Mouse (Mus musculus): ENCODE data around the gene Olfr1026. TPM values are rescaled to one million over a fixed set of nuclear protein-coding genes. Genes with fewer than 3 reads are reported as not detected.

The Olfr1026 gene
- not detected in 2 replicates for polyA plus RNA-seq (2015; fragmentation: Nextera tagmentation; extraction: Ambion mirVana)

DNA sequence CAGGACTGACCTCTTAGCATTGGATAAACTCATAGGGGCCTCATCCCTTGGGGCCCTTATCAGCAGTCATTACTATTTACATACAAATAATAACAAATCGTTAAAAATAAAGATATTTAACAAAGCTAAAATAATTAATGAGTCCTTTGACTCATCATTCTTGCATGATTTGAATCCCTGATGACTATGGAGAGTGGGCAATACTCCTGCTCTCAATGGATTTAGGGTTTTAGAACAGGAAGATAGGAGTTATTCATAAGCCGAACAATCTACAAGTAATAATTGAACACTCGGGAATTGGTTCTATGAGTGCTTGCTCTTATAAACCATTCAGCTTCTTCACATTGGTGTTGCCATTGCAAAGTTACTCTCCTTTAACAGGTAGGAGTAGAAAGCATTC is at the start of gene Olfr1026:
Gene Olfr1026, plus strand, starts transcription at position 301 of the 400 bp plus-strand sequence.
- ATAC-seq = no peak
- no peak within 1 kb of the TSS for H3K27ac ChIP-seq
- H3K36me3 ChIP-seq (ENCODE audit: poor library complexity, severe bottlenecking) = no peaks in the 10 kb centered on the region
- no peaks in the 10 kb centered on the region for H3K9me3 ChIP-seq (replicated peaks)
- H3K4me2 ChIP-seq = no peak within 1 kb of the TSS
- H3K27me3 ChIP-seq = no peaks in the 10 kb centered on the region
- no peak within 1 kb of the TSS for H3K4me3 ChIP-seq
- WGBS = 92% methylated on average over 3 of the region's 3 CpGs
- no peak within 1 kb of the TSS for H3K9ac ChIP-seq
- no peaks in the 10 kb centered on the region for H3K4me1 ChIP-seq

GRCm38 (mm10) chr2:85885340-85885739 is 36.0 kb upstream of the Olfr1026 start, which contains the start of gene Olfr1023:
Gene Olfr1023 (plus strand): TSS chr2:85885640.
- ATAC-seq = no peak

DNA sequence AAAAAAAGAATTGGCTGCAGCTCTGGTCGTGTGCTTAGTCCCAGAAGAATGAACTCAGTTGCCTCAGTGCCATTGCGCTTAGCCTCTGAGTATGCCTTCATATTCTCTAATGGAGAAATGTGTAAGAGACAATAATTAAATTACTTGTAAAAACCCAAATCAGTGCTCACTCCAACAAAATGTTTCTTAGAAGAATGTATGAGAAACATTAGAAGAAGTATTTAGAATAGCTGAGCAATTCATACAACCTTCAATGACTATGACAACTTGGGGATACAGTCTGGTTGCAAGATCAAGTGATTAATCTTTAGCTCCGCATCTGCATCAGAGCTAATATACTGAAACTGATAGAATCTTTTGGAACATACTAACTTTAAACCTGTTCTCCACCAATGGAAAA is 16.4 kb upstream of the Olfr1026 start, which contains the start of gene Olfr1024:
Gene Olfr1024, minus strand, starts transcription at position 101 of the 400 bp plus-strand sequence.
- Histone ChIP-seq H3K4me3 (no peak within 1 kb of the TSS), H3K36me3 (ENCODE audit: poor library complexity, severe bottlenecking) (no peaks in the 10 kb centered on the region), H3K27ac (no peak within 1 kb of the TSS), H3K4me1 (no peaks in the 10 kb centered on the region), H3K4me2 (no peak within 1 kb of the TSS), H3K9ac (no peak within 1 kb of the TSS), H3K9me3 (replicated peaks) (no peaks in the 10 kb centered on the region), H3K27me3 (no peaks in the 10 kb centered on the region)
- whole genome bisulfite sequencing = 85% methylated on average over 3 of the region's 3 CpGs
- ATAC-seq = no peak

More at GRCm38 (mm10) chr2:85885340-85885739, 36.0 kb upstream of the Olfr1026 start, which contains the start of gene Olfr1023:
- WGBS = 75% methylated on average over 2 of the region's 2 CpGs
- Histone ChIP-seq H3K9ac (no peak within 1 kb of the TSS), H3K27ac (no peak within 1 kb of the TSS), H3K4me1 (no peaks in the 10 kb centered on the region), H3K4me2 (no peak within 1 kb of the TSS), H3K4me3 (no peak within 1 kb of the TSS), H3K36me3 (ENCODE audit: poor library complexity, severe bottlenecking) (no peaks in the 10 kb centered on the region), H3K9me3 (replicated peaks) (no peaks in the 10 kb centered on the region), H3K27me3 (no peaks in the 10 kb centered on the region)

DNA sequence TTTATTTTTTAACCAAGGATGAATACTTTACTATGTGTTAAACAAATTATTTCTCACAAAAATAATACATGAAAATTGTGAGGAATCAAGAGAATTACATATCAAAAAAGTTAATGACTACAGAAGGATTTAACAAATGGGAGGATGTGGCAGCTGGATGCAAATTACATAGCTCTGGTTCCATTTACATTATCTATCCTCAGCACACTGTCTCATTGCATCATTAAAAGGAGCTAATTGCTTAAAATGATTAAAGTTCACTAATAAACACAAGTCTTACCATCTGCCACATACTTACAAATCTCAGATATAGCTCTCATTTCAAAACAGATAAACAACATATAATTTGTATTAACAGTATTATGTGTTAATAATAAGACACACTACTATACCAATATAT is 8.2 kb upstream of the Olfr1026 start:
- H3K4me3 ChIP-seq = no peak overlapping the region
- H3K27ac ChIP-seq = no peak overlapping the region
- ATAC-seq = peak; percentile 58; the same call in 1 of the 2 replicates
- no peak overlapping the region for H3K4me2 ChIP-seq
- no peaks in the 10 kb centered on the region for H3K4me1 ChIP-seq
- H3K27me3 ChIP-seq = no peaks in the 10 kb centered on the region
- no peaks in the 10 kb centered on the region for H3K9me3 ChIP-seq (replicated peaks)
- H3K9ac ChIP-seq = no peak overlapping the region
- H3K36me3 ChIP-seq (ENCODE audit: poor library complexity, severe bottlenecking) = no peaks in the 10 kb centered on the region

- no peak for ATAC-seq
- Histone ChIP-seq H3K27ac (no peak within 1 kb of the TSS), H3K4me1 (no peaks in the 10 kb centered on the region), H3K4me3 (no peak within 1 kb of the TSS), H3K27me3 (no peaks in the 10 kb centered on the region), H3K9me3 (replicated peaks) (no peaks in the 10 kb centered on the region), H3K36me3 (ENCODE audit: poor library complexity, severe bottlenecking) (no peaks in the 10 kb centered on the region), H3K9ac (no peak within 1 kb of the TSS), H3K4me2 (no peak within 1 kb of the TSS)
- WGBS = 67% methylated on average over 1 of the region's 1 CpGs
Observed at GRCm38 (mm10) chr2:85914893-85915292, 6.5 kb upstream of the Olfr1026 start, which contains the start of gene Olfr1025-ps1. Gene Olfr1025-ps1 (plus strand): TSS chr2:85915193.

GRCm38 (mm10) chr2:85950137-85950536 is 28.8 kb downstream of the Olfr1026 start, which contains the start of gene Olfr1028:
Gene Olfr1028 (plus strand): TSS chr2:85950437.
- 78% methylated on average over 1 of the region's 1 CpGs for WGBS
- Histone ChIP-seq H3K9ac (no peak within 1 kb of the TSS), H3K27ac (no peak within 1 kb of the TSS), H3K27me3 (no peaks in the 10 kb centered on the region), H3K4me2 (no peak within 1 kb of the TSS), H3K4me3 (no peak within 1 kb of the TSS), H3K4me1 (no peaks in the 10 kb centered on the region), H3K36me3 (ENCODE audit: poor library complexity, severe bottlenecking) (no peaks in the 10 kb centered on the region), H3K9me3 (replicated peaks) (no peaks in the 10 kb centered on the region)
- ATAC-seq = no peak

GRCm38 (mm10) chr2:85973595-85973994 is 52.2 kb downstream of the Olfr1026 start, which contains the start of gene Olfr1029:
Gene Olfr1029 (plus strand): TSS chr2:85973895.
- Histone ChIP-seq H3K4me2 (no peak within 1 kb of the TSS), H3K4me3 (no peak within 1 kb of the TSS), H3K27ac (no peak within 1 kb of the TSS), H3K36me3 (ENCODE audit: poor library complexity, severe bottlenecking) (no peaks in the 10 kb centered on the region), H3K27me3 (no peaks in the 10 kb centered on the region), H3K9ac (no peak within 1 kb of the TSS), H3K9me3 (replicated peaks) (no peaks in the 10 kb centered on the region), H3K4me1 (no peaks in the 10 kb centered on the region)
- 87% methylated on average over 2 of the region's 2 CpGs for WGBS
- ATAC-seq = no peak

Other genes with a start within 250 kb of the Olfr1026 start
- not detected in 2 replicates for gene Olfr1006, start 242.8 kb upstream of the Olfr1026 start, polyA plus RNA-seq (2015; fragmentation: Nextera tagmentation; extraction: Ambion mirVana)
- not detected in 2 replicates for gene Olfr1008, start 232.1 kb upstream of the Olfr1026 start, polyA plus RNA-seq (2015; fragmentation: Nextera tagmentation; extraction: Ambion mirVana)
- not detected in 2 replicates for gene Olfr1009, start 206.1 kb upstream of the Olfr1026 start, polyA plus RNA-seq (2015; fragmentation: Nextera tagmentation; extraction: Ambion mirVana)
- not detected in 2 replicates for gene Olfr1012, start 158.8 kb upstream of the Olfr1026 start, polyA plus RNA-seq (2015; fragmentation: Nextera tagmentation; extraction: Ambion mirVana)
- not detected in 2 replicates for gene Olfr1013, start 154.5 kb upstream of the Olfr1026 start, polyA plus RNA-seq (2015; fragmentation: Nextera tagmentation; extraction: Ambion mirVana)
- gene Olfr1014, start 148.8 kb upstream of the Olfr1026 start, polyA plus RNA-seq (2015; fragmentation: Nextera tagmentation; extraction: Ambion mirVana) = not detected in 2 replicates
- gene Olfr1015, start 139.5 kb upstream of the Olfr1026 start, polyA plus RNA-seq (2015; fragmentation: Nextera tagmentation; extraction: Ambion mirVana) = not detected in 2 replicates
- not detected in 2 replicates for gene Olfr1016, start 119.0 kb upstream of the Olfr1026 start, polyA plus RNA-seq (2015; fragmentation: Nextera tagmentation; extraction: Ambion mirVana)
- gene Olfr1018, start 103.1 kb upstream of the Olfr1026 start, polyA plus RNA-seq (2015; fragmentation: Nextera tagmentation; extraction: Ambion mirVana) = not detected in 2 replicates
- not detected in 2 replicates for gene Olfr1019, start 76.1 kb upstream of the Olfr1026 start, polyA plus RNA-seq (2015; fragmentation: Nextera tagmentation; extraction: Ambion mirVana)
- not detected in 2 replicates for gene Olfr1020, start 74.5 kb upstream of the Olfr1026 start, polyA plus RNA-seq (2015; fragmentation: Nextera tagmentation; extraction: Ambion mirVana)
- gene Olfr1022, start 53.0 kb upstream of the Olfr1026 start, polyA plus RNA-seq (2015; fragmentation: Nextera tagmentation; extraction: Ambion mirVana) = not detected in 2 replicates
- not detected in 2 replicates for gene Olfr1023, start 35.9 kb upstream of the Olfr1026 start, polyA plus RNA-seq (2015; fragmentation: Nextera tagmentation; extraction: Ambion mirVana)
- gene Olfr1024, start 16.5 kb upstream of the Olfr1026 start, polyA plus RNA-seq (2015; fragmentation: Nextera tagmentation; extraction: Ambion mirVana) = not detected in 2 replicates
- gene Olfr1025-ps1, start 6.4 kb upstream of the Olfr1026 start, polyA plus RNA-seq (2015; fragmentation: Nextera tagmentation; extraction: Ambion mirVana) = not detected in 2 replicates
- not detected in 2 replicates for gene Olfr1028, start 28.9 kb downstream of the Olfr1026 start, polyA plus RNA-seq (2015; fragmentation: Nextera tagmentation; extraction: Ambion mirVana)
- gene Olfr1029, start 52.3 kb downstream of the Olfr1026 start, polyA plus RNA-seq (2015; fragmentation: Nextera tagmentation; extraction: Ambion mirVana) = not detected in 2 replicates
- gene Olfr1030, start 57.7 kb downstream of the Olfr1026 start, polyA plus RNA-seq (2015; fragmentation: Nextera tagmentation; extraction: Ambion mirVana) = not detected in 2 replicates
- gene Olfr1031, start 68.7 kb downstream of the Olfr1026 start, polyA plus RNA-seq (2015; fragmentation: Nextera tagmentation; extraction: Ambion mirVana) = not detected in 2 replicates
- not detected in 2 replicates for gene Olfr1032, start 84.0 kb downstream of the Olfr1026 start, polyA plus RNA-seq (2015; fragmentation: Nextera tagmentation; extraction: Ambion mirVana)
- gene Olfr1033, start 99.1 kb downstream of the Olfr1026 start, polyA plus RNA-seq (2015; fragmentation: Nextera tagmentation; extraction: Ambion mirVana) = not detected in 2 replicates
- not detected in 2 replicates for gene Olfr1034, start 124.3 kb downstream of the Olfr1026 start, polyA plus RNA-seq (2015; fragmentation: Nextera tagmentation; extraction: Ambion mirVana)
- not detected in 2 replicates for gene Olfr1036, start 152.4 kb downstream of the Olfr1026 start, polyA plus RNA-seq (2015; fragmentation: Nextera tagmentation; extraction: Ambion mirVana)
- gene Olfr1037, start 165.8 kb downstream of the Olfr1026 start, polyA plus RNA-seq (2015; fragmentation: Nextera tagmentation; extraction: Ambion mirVana) = not detected in 2 replicates
- gene Olfr1039, start 214.4 kb downstream of the Olfr1026 start, polyA plus RNA-seq (2015; fragmentation: Nextera tagmentation; extraction: Ambion mirVana) = not detected in 2 replicates
- gene Olfr1040, start 225.2 kb downstream of the Olfr1026 start, polyA plus RNA-seq (2015; fragmentation: Nextera tagmentation; extraction: Ambion mirVana) = not detected in 2 replicates
- not detected in 2 replicates for gene Olfr1042, start 240.3 kb downstream of the Olfr1026 start, polyA plus RNA-seq (2015; fragmentation: Nextera tagmentation; extraction: Ambion mirVana)
- not detected in 2 replicates for gene Olfr1043, start 246.0 kb downstream of the Olfr1026 start, polyA plus RNA-seq (2015; fragmentation: Nextera tagmentation; extraction: Ambion mirVana)

All from forebrain, embryonic 13.5 days (tissue).